In genomic region chr7:34291265-34291664, GRCm38 (mm10) we compare ENCODE assay signal across 12 mouse cellular contexts. TPM values are rescaled to one million over a fixed set of nuclear protein-coding genes. Genes with fewer than 3 reads are reported as not detected.
DNase-seq lines count a peak whose midpoint lies in the region; ATAC-seq and TF ChIP-seq lines count a peak whose summit lies in the region.
"Had no signal": no experiment of that assay in that cellular context is flagged by ENCODE, and none has a peak within 500 bp of the region (broad histone marks: within the 10 kb centered on the region; RNA-seq: fewer than 3 reads in every experiment).

No protein-coding gene starts in this region.

- peak overlapping the region; percentile 42 for H3K27ac ChIP-seq in heart, adult 2 months
- peak overlapping the region; percentile 24 for H3K27ac ChIP-seq in layer of hippocampus, adult 2 months
- H3K27ac ChIP-seq in heart, embryonic 16.5 days (ENCODE audit: low read length) = peak overlapping the region; percentile 70
- H3K27ac ChIP-seq: hindbrain, postnatal 0 days had no signal

- no peak for DNase-seq in heart, adult 2 months
- no peak for DNase-seq in heart, postnatal 25 days (ENCODE audit: low spot score)
- DNase-seq in layer of hippocampus, adult 2 months (ENCODE audit: low spot score in 2 of 2) = no peak
- no peak for DNase-seq in layer of hippocampus, postnatal 14 days (ENCODE audit: low spot score in 2 of 2)
- DNase-seq in spleen, postnatal 10 days (ENCODE audit: low spot score in 2 of 2) = no peak
- DNase-seq: adrenal gland, postnatal 36 days; cerebellum, adult 8-10 months had no signal

- no peak overlapping the region for H3K4me3 ChIP-seq in heart, adult 2 months
- H3K4me3 ChIP-seq in layer of hippocampus, adult 2 months = no peak overlapping the region
- H3K4me3 ChIP-seq in heart, embryonic 16.5 days (ENCODE audit: low read length) = no peak overlapping the region

- TF ChIP-seq POLR2A in heart, adult 2 months (IDR thresholded peaks at IDR 0.05; ENCODE audit: insufficient read depth, low read depth, low read length) = no peak

- 0 out of 2 replicates have a peak, but pooled peaks have one; percentile 32 for ATAC-seq in heart, embryonic 16.5 days (replicated peaks; ENCODE audit: extremely low read depth, insufficient read depth, low FRiP score)
- peak; percentile 50 for ATAC-seq in megakaryocyte progenitor cell, adult 5-6 weeks (replicated peaks; ENCODE audit: poor library complexity)
- ATAC-seq in monocyte, adult 5-6 weeks (replicated peaks; ENCODE audit: insufficient number of reproducible peaks, low FRiP score, low TSS enrichment, poor library complexity, severe bottlenecking) = no peak
- ATAC-seq: hindbrain, postnatal 0 days had no signal

- H3K79me2 ChIP-seq in heart, adult 2 months (replicated peaks; ENCODE audit: control insufficient read depth, insufficient read depth, low read length) = peaks cover 9% of the 10 kb centered on the region

- no peaks in the 10 kb centered on the region for H3K9me3 ChIP-seq in heart, embryonic 16.5 days (replicated peaks; ENCODE audit: control insufficient read depth, low read length)

- no peak overlapping the region for H3K4me2 ChIP-seq in heart, embryonic 16.5 days (ENCODE audit: low read depth, low read length)
- H3K4me2 ChIP-seq: midbrain, embryonic 11.5 days had no signal

- H3K36me3 ChIP-seq in heart, adult 2 months (ENCODE audit: control insufficient read depth, insufficient read depth, low read length) = peaks cover 39% of the 10 kb centered on the region
- H3K36me3 ChIP-seq in heart, embryonic 16.5 days (ENCODE audit: control insufficient read depth, insufficient read depth) = 0 out of 2 replicates have a peak, but pooled peaks cover 2% of the 10 kb centered on the region

- intact Hi-C loops in heart, adult 2 months (cut with DNase I) = no loop called here
- intact Hi-C loops in heart, postnatal 25 days (cut with DNase I) = no loop called here

- no peak for TF ChIP-seq EP300 in heart, adult 2 months (IDR thresholded peaks at IDR 0.05; ENCODE audit: insufficient read depth, low read depth, low read length)

- peaks cover 14% of the 10 kb centered on the region for H3K4me1 ChIP-seq in heart, adult 2 months (ENCODE audit: control insufficient read depth, insufficient read depth, low read length)
- H3K4me1 ChIP-seq in heart, embryonic 16.5 days (ENCODE audit: control insufficient read depth, insufficient read depth, low read length) = peaks cover 10% of the 10 kb centered on the region

- TF ChIP-seq CTCF in heart, adult 2 months (IDR thresholded peaks at IDR 0.05) = no peak
- TF ChIP-seq CTCF in layer of hippocampus, adult 2 months (conservative IDR thresholded peaks at IDR 0.05) = no peak

- 16% methylated on average over 1 of the region's 1 CpGs for WGBS in heart, adult 2 months
- 51% methylated on average over 1 of the region's 1 CpGs for WGBS in heart, embryonic 16.5 days

- peak overlapping the region; percentile 30; the same call in 1 of the 2 replicates for H3K9ac ChIP-seq in heart, adult 2 months (ENCODE audit: low read depth, low read length)
- H3K9ac ChIP-seq in heart, embryonic 16.5 days (ENCODE audit: low read length) = no peak overlapping the region

- no peaks in the 10 kb centered on the region for H3K27me3 ChIP-seq in heart, adult 2 months (ENCODE audit: control insufficient read depth, insufficient read depth, low read length)
- no peaks in the 10 kb centered on the region for H3K27me3 ChIP-seq in heart, embryonic 16.5 days (ENCODE audit: control insufficient read depth, insufficient read depth, low read length)

RNA-seq across cellular contexts. Expression of gene 4931406P16Rik, which starts 22.1 kb away (rescaled TPM):
- 10 to 100 TPM; 40.7 to 44.1 TPM for total RNA-seq in heart, adult 2 months (2021)
- 24.9 and 32.5 TPM in 2 replicates for polyA plus RNA-seq in heart, adult 2 months (2012; rRNA removed)
- total RNA-seq in heart, postnatal 25 days (2021) = 10 to 100 TPM; 45.3 to 52.9 TPM
- 10 to 100 TPM; 36.6 to 41.1 TPM for total RNA-seq in layer of hippocampus, adult 2 months (2021)
- 10 to 100 TPM; 44.7 to 50.9 TPM for total RNA-seq in layer of hippocampus, postnatal 14 days (2021)
- polyA plus RNA-seq in heart, embryonic 16.5 days (2015; fragmentation: Nextera tagmentation; extraction: Ambion mirVana) = 24.8 and 28.4 TPM in 2 replicates
- 16.4 and 18.7 TPM in 2 replicates for total RNA-seq in megakaryocyte progenitor cell, adult 5-6 weeks (2015)
- total RNA-seq in megakaryocyte progenitor cell, adult 5-6 weeks (2017) = 12.0 and 12.2 TPM in 2 replicates
- 28.1 to 42.2 TPM (median 28.8 TPM) in 3 replicates for total RNA-seq in monocyte, adult 5-6 weeks (2017)

RNA-seq across cellular contexts. Expression of gene Gm6096, which starts 40.4 kb away (rescaled TPM):
- total RNA-seq in heart, adult 2 months (2021) = not detected
- polyA plus RNA-seq in heart, adult 2 months (2012; rRNA removed) = not detected in 2 replicates
- total RNA-seq in heart, postnatal 25 days (2021) = not detected
- total RNA-seq in layer of hippocampus, adult 2 months (2021) = not detected
- not detected for total RNA-seq in layer of hippocampus, postnatal 14 days (2021)
- polyA plus RNA-seq in heart, embryonic 16.5 days (2015; fragmentation: Nextera tagmentation; extraction: Ambion mirVana) = 0.42 and 0.52 TPM in 2 replicates
- not detected in 2 replicates for total RNA-seq in megakaryocyte progenitor cell, adult 5-6 weeks (2015)
- total RNA-seq in megakaryocyte progenitor cell, adult 5-6 weeks (2017) = not detected in 2 replicates
- total RNA-seq in monocyte, adult 5-6 weeks (2017) = not detected in 3 replicates
- total RNA-seq: adrenal gland, postnatal 36 days; hindbrain, postnatal 0 days had no signal
- polyA plus RNA-seq: hindbrain, postnatal 0 days; midbrain, embryonic 11.5 days had no signal
